Comparison of ENCODE assay signal across 25 mouse cellular contexts in genomic region chr1:40764701-40765275, GRCm38 (mm10). TPM values are rescaled to one million over a fixed set of nuclear protein-coding genes. Genes with fewer than 3 reads are reported as not detected.
"Had no signal": no experiment of that assay in that cellular context is flagged by ENCODE, and none has a peak within 500 bp of the region (broad histone marks: within the 10 kb centered on the region; RNA-seq: fewer than 3 reads in every experiment).

No protein-coding gene starts in this region.

- H3K27ac ChIP-seq: layer of hippocampus, adult 2 months; limb, embryonic 10.5 days; limb, embryonic 13.5 days; liver, embryonic 13.5 days; midbrain, embryonic 10.5 days; midbrain, embryonic 13.5 days; neural tube, embryonic 13.5 days; stomach, embryonic 15.5 days had no signal

- ATAC-seq: lung, postnatal 0 days; midbrain, embryonic 13.5 days; midbrain, embryonic 16.5 days had no signal

- H3K9ac ChIP-seq: limb, embryonic 13.5 days; liver, embryonic 13.5 days; lung, embryonic 14.5 days; midbrain, embryonic 13.5 days; neural tube, embryonic 13.5 days; stomach, embryonic 15.5 days had no signal

- H3K4me3 ChIP-seq: layer of hippocampus, adult 2 months; limb, embryonic 10.5 days; limb, embryonic 13.5 days; liver, embryonic 13.5 days; megakaryocyte, embryonic 14.5 days; midbrain, embryonic 10.5 days; midbrain, embryonic 13.5 days; myocyte; neural tube, embryonic 13.5 days; stomach, embryonic 15.5 days had no signal

- H3K4me1 ChIP-seq: limb, embryonic 10.5 days; limb, embryonic 13.5 days; liver, embryonic 13.5 days; megakaryocyte, embryonic 14.5 days; midbrain, embryonic 10.5 days; neural tube, embryonic 13.5 days; stomach, embryonic 15.5 days had no signal

- H3K9me3 ChIP-seq: limb, embryonic 10.5 days; limb, embryonic 13.5 days; liver, embryonic 13.5 days; megakaryocyte, embryonic 14.5 days; midbrain, embryonic 10.5 days; midbrain, embryonic 13.5 days; neural tube, embryonic 13.5 days; stomach, embryonic 15.5 days had no signal

- H3K4me2 ChIP-seq: limb, embryonic 13.5 days; liver, embryonic 13.5 days; lung, embryonic 14.5 days; midbrain, embryonic 13.5 days; neural tube, embryonic 13.5 days; stomach, embryonic 15.5 days had no signal

- H3K36me3 ChIP-seq: limb, embryonic 10.5 days; limb, embryonic 13.5 days; liver, embryonic 13.5 days; midbrain, embryonic 10.5 days; midbrain, embryonic 13.5 days; neural tube, embryonic 13.5 days; stomach, embryonic 15.5 days had no signal

- DNase-seq: kidney, adult 18-20 months; kidney, adult 9 months; kidney, postnatal 14 days; kidney, postnatal 4 days; layer of hippocampus, adult 9-11 months; liver; liver, embryonic 13.5 days; lung, embryonic 14.5 days; lung, postnatal 36 days; retina, postnatal 1 day; right cerebral cortex, postnatal 25 days; thymus, postnatal 25 days had no signal

- H3K27me3 ChIP-seq: limb, embryonic 13.5 days; midbrain, embryonic 13.5 days; neural tube, embryonic 13.5 days; stomach, embryonic 15.5 days had no signal

RNA-seq across cellular contexts. Expression of gene Tmem182, which starts 40.6 kb away (rescaled TPM):
- total RNA-seq: monocyte, adult 5-6 weeks; neutrophil, adult 5-6 weeks had no signal
- polyA plus RNA-seq: midbrain, embryonic 10.5 days had no signal
